Mouse (Mus musculus) kidney, embryonic 15.5 days (tissue): ENCODE data around the gene Ptgfr. TPM values are rescaled to one million over a fixed set of nuclear protein-coding genes. Genes with fewer than 3 reads are reported as not detected.

ENCODE experiments used
- ATAC-seq: fragments of 200-750 bp; cut with Nextera tagmentation; replicated peaks from 2 replicates; pipeline ENCODE4 v1.8.0; 2017; ENCODE audit warnings: moderate TSS enrichment; ENCODE audit not compliant: low FRiP score
- H3K27ac ChIP-seq: fragments of 300-500 bp; sonication (generic); 2 replicates; pipeline ENCODE4 v1.5.1; 2015; ENCODE audit warnings: mild to moderate bottlenecking, inconsistent platforms
- H3K27me3 ChIP-seq: fragments of 300-500 bp; sonication (generic); 2 replicates; pipeline ENCODE4 v1.6.1; 2015; ENCODE audit warnings: inconsistent platforms
- H3K36me3 ChIP-seq: fragments of 300-500 bp; sonication (generic); 2 replicates; pipeline ENCODE4 v1.6.1; 2015; ENCODE audit warnings: inconsistent platforms
- H3K4me1 ChIP-seq: fragments of 300-500 bp; sonication (generic); 2 replicates; pipeline ENCODE4 v1.6.1; 2015; ENCODE audit warnings: inconsistent platforms
- H3K4me2 ChIP-seq: fragments of 300-500 bp; sonication (generic); 2 replicates; pipeline ENCODE4 v1.6.1; 2015; ENCODE audit warnings: moderate library complexity, mild to moderate bottlenecking, inconsistent platforms
- H3K4me3 ChIP-seq: fragments of 300-500 bp; sonication (generic); replicated peaks from 2 replicates; pipeline ENCODE4 v1.5.1; 2015; ENCODE audit warnings: mild to moderate bottlenecking, inconsistent platforms
- H3K9ac ChIP-seq: fragments of 300-500 bp; sonication (generic); 2 replicates; pipeline ENCODE4 v1.6.1; 2015; ENCODE audit warnings: mild to moderate bottlenecking, inconsistent platforms
- H3K9me3 ChIP-seq: fragments of 300-500 bp; sonication (generic); replicated peaks from 2 replicates; pipeline ENCODE4 v1.6.1; 2016; ENCODE audit warnings: inconsistent platforms
- WGBS: fragments of 180-500 bp; shearing (Covaris S2); methylation state at CpG from one replicate; pipeline ENCODE4 v1.1.7; 2015; ENCODE audit warnings: mixed read lengths; 5-methylcytosine and 5-hydroxymethylcytosine counted together
- polyA plus RNA-seq: library from polyadenylated mRNA; unstranded; fragments of >200 nt; fragmentation: Nextera tagmentation; extraction: Ambion mirVana; gene quantifications from 2 replicates; pipeline ENCODE4 v1.2.1, GENCODE M21; 2015

Ptgfr gene
- polyA plus RNA-seq, 1 experiment from 2014 or later = 4.3 TPM

DNA sequence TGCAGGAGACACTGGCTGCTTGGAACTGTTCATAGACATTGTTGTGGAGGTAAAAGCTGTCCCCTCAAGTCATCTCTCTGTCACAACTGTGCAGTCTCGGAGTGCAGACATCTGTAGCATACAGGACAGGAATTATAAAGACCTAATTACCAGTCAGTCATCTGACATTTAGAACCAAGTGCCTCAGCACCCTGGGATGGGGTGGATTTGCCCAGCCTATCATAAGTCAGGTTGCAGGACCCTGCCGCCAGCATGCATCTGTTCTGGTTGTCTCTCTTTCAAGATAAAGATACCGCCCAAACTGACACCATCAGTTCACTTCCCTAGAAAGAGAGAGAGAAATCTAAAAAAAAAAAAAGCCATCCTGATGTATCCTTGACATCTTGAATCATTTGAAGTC, 1.6 kb downstream of the Ptgfr start:
- no peak for ATAC-seq
- Histone ChIP-seq H3K4me3 (no peak overlapping the region), H3K36me3 (no peaks in the 10 kb centered on the region), H3K9me3 (no peaks in the 10 kb centered on the region), H3K27ac (no peak overlapping the region), H3K4me2 (no peak overlapping the region), H3K27me3 (no peaks in the 10 kb centered on the region), H3K4me1 (peaks cover 27% of the 10 kb centered on the region), H3K9ac (no peak overlapping the region)
- 72% methylated on average over 3 of the region's 3 CpGs for WGBS

DNA sequence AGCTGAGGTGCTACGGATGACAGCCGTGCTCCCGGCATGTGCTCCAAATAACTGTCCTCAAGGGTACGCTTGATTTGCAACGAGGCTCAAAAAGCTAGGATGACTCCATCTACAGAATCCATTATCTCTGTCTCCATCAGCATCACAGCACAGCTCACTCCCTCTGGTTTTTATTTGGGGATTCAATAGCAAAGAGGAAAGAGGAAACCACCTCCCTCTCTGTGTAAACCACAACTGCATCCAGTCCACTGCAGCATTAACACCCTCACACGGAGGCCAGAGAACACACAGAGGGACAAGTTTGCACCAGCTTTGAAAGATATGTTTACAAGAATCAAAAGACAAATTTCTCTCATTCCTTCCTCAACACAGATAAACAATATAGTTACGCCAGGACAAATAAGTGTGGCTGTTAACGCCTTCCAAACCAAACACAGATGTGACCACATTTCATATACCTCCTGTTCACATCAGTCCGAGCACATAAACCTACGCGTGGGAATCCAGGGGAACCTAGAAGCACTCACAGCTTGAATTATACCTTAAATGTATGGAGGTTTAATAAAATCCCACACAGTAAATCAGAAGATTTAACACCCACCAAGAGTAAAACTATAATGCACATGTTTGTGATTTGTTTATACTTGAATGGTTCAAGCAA, 9.3 kb downstream of the Ptgfr start:
- Histone ChIP-seq H3K27ac (no peak overlapping the region), H3K9ac (no peak overlapping the region), H3K9me3 (no peaks in the 10 kb centered on the region), H3K4me3 (no peak overlapping the region), H3K4me1 (no peaks in the 10 kb centered on the region), H3K4me2 (no peak overlapping the region), H3K27me3 (no peaks in the 10 kb centered on the region), H3K36me3 (no peaks in the 10 kb centered on the region)
- ATAC-seq = 0 out of 2 replicates have a peak, but pooled peaks have one; percentile 12
- 57% methylated on average over 11 of the region's 11 CpGs for WGBS

DNA sequence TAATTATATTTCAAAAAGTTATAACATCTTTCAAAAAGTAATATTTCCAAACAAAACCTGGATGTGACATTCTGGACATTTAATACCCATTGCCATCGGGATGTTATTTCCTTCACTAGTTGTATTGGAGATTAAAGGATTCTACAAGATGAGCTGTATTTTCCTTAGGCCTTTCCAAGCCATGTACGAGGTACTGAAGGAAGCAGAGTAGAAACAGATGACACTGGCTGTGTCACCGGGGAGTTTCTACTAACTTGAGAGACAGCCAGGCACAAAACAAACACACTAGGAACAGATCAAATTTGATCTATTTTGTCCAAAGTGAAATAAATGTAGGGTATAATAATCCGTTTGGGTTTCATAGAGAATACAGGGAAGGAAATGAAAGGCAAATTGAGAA, 17.6 kb downstream of the Ptgfr start:
- H3K27ac ChIP-seq = no peak overlapping the region
- no peak for ATAC-seq
- H3K9ac ChIP-seq = no peak overlapping the region
- H3K4me2 ChIP-seq = no peak overlapping the region
- no peak overlapping the region for H3K4me3 ChIP-seq
- no peaks in the 10 kb centered on the region for H3K36me3 ChIP-seq
- H3K27me3 ChIP-seq = no peaks in the 10 kb centered on the region
- H3K4me1 ChIP-seq = no peaks in the 10 kb centered on the region
- no peaks in the 10 kb centered on the region for H3K9me3 ChIP-seq
- 85% methylated on average over 4 of the region's 4 CpGs for WGBS

DNA sequence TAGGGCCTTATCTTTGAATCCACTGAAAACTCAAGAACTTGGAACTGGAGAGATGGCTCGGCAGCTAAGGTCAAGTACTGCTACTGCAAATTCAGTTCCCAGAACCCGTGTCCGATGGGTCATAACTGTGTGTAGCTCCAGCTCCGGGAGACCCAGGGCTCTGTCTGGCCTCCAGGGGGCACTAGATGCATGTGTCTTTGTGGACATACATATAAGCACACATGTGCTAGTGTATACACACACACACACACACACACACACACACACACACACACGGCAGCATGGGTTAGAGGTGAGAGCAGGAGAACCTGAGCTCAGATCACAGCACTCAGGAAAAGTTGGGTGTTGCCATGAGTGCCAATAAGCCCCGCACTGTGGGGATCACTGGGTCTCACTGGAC, 19.2 kb downstream of the Ptgfr start:
- Histone ChIP-seq H3K9me3 (no peaks in the 10 kb centered on the region), H3K4me2 (no peak overlapping the region), H3K4me1 (no peaks in the 10 kb centered on the region), H3K27me3 (no peaks in the 10 kb centered on the region), H3K4me3 (no peak overlapping the region), H3K9ac (no peak overlapping the region), H3K36me3 (no peaks in the 10 kb centered on the region), H3K27ac (no peak overlapping the region)
- 77% methylated on average over 6 of the region's 6 CpGs for WGBS
- ATAC-seq = no peak

DNA sequence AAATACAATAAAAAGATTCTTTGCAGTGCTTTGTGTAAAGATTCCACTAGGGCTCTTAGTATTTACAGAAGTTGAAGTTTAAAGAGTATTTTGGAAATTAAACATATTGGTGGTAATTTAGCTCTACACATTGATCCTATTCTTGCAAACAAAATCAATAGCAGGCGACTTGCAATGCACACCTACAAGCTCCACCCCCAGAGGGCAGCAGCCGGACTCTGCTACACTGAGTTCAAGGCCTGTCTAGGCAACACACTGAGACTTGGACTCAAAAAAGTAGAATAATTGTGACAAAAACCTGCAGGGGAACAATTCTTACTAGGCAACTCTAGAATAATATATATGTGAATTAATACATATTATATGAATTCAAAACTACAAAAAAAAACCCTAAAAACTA, 28.8 kb downstream of the Ptgfr start:
- Histone ChIP-seq H3K27ac (no peak overlapping the region), H3K4me3 (no peak overlapping the region), H3K9me3 (no peaks in the 10 kb centered on the region), H3K4me2 (no peak overlapping the region), H3K36me3 (no peaks in the 10 kb centered on the region), H3K4me1 (no peaks in the 10 kb centered on the region), H3K9ac (no peak overlapping the region), H3K27me3 (no peaks in the 10 kb centered on the region)
- WGBS = 83% methylated on average over 2 of the region's 2 CpGs
- ATAC-seq = no peak

DNA sequence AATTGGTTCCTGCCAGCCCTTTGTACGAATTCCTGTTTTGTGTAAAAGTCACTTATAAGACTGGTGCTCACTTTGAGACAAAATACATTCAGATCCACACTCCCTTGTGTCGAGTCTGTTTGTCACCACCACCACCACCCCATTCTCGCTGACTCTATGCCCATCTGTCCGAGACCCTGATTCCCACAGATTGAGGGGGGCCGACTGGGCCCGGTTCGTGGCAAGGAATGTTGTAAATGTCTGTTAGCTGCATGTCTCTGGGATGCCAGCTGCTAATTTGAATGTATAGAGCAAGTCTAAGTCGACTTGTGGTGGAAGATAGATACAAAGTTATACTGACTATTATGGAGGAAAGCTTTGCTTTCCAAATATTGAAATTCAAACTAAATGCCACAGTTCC, 48.8 kb downstream of the Ptgfr start:
- H3K9me3 ChIP-seq = no peaks in the 10 kb centered on the region
- no peak overlapping the region for H3K9ac ChIP-seq
- H3K36me3 ChIP-seq = no peaks in the 10 kb centered on the region
- no peaks in the 10 kb centered on the region for H3K4me1 ChIP-seq
- H3K27ac ChIP-seq = no peak overlapping the region
- H3K27me3 ChIP-seq = no peaks in the 10 kb centered on the region
- no peak for ATAC-seq
- WGBS = 84% methylated on average over 8 of the region's 8 CpGs
- H3K4me2 ChIP-seq = no peak overlapping the region
- H3K4me3 ChIP-seq = no peak overlapping the region

DNA sequence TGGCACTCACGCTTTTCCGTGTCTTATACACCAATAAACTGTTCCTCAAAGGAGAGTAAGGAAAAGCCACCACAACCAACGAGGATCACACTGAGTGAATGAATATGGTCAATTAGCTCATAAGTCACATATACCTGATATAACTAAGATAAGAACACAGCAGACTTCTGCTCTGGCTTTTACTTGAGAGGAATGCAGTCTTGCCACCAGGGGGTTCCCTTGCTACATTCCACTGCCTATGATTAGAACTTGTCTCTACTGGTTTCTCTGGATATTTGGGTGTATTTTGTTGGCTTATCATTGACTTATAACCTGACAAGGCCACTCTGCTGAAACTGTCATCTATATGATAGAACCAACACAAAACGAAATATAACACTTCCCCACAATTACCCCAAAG, 62.3 kb downstream of the Ptgfr start:
- Histone ChIP-seq H3K4me2 (no peak overlapping the region), H3K36me3 (no peaks in the 10 kb centered on the region), H3K4me3 (no peak overlapping the region), H3K9ac (no peak overlapping the region), H3K27ac (no peak overlapping the region), H3K9me3 (no peaks in the 10 kb centered on the region), H3K27me3 (no peaks in the 10 kb centered on the region), H3K4me1 (no peaks in the 10 kb centered on the region)
- ATAC-seq = 0 out of 2 replicates have a peak, but pooled peaks have one; percentile 52
- WGBS = 66% methylated on average over 4 of the region's 4 CpGs

DNA sequence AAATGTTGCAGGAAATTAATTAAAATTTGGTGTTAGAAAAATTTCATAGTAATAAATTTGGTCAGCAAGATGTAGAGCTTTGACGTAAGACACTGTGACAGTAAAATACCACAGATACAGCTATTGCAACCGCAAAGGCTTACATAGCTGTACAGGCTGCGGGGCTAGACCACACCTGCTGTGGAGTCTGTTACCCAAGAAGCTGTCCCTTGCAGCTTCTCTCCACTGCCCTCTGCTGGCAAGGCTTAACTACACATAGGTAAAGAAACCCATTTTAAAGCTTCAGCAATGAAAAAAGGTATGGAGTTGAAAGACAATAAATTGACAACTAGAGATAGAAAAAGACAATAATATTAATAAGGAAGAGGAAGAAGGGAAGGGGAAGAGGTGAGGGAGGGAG, 66.4 kb downstream of the Ptgfr start:
- Histone ChIP-seq H3K4me3 (no peak overlapping the region), H3K27me3 (no peaks in the 10 kb centered on the region), H3K4me2 (no peak overlapping the region), H3K4me1 (no peaks in the 10 kb centered on the region), H3K36me3 (no peaks in the 10 kb centered on the region), H3K27ac (no peak overlapping the region), H3K9me3 (no peaks in the 10 kb centered on the region), H3K9ac (no peak overlapping the region)
- ATAC-seq = no peak; the same call in 1 of the 2 replicates
- WGBS = 63% methylated on average over 3 of the region's 3 CpGs

DNA sequence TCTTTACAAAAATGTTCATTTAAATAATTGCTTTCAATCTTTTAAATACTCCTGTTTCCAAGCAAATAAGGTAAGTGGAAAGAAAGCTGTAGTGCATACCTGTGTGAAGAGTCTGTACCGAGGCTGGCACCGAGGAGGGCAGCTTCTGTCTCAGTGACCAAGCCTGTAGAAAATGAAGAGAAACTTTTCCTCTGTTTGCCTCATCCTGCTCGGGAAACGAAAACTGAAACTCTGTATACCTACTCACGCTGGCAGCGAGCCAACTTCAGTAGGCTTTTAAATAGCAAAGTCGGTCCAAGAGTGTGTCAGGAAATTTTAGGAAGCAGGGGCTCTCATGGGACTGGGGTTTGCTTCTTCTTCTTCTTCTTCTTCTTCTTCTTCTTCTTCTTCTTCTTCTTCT, 87.7 kb downstream of the Ptgfr start, which contains the start of gene Ifi44:
Gene Ifi44 (minus strand): TSS at position 224 of the 400 bp plus-strand sequence.
- Histone ChIP-seq H3K9ac (no peak within 1 kb of the TSS), H3K36me3 (no peaks in the 10 kb centered on the region), H3K4me1 (no peaks in the 10 kb centered on the region), H3K27ac (no peak within 1 kb of the TSS), H3K27me3 (no peaks in the 10 kb centered on the region), H3K9me3 (no peaks in the 10 kb centered on the region), H3K4me3 (no peak within 1 kb of the TSS), H3K4me2 (no peak within 1 kb of the TSS)
- no peak for ATAC-seq
- WGBS = 53% methylated on average over 7 of the region's 7 CpGs

DNA sequence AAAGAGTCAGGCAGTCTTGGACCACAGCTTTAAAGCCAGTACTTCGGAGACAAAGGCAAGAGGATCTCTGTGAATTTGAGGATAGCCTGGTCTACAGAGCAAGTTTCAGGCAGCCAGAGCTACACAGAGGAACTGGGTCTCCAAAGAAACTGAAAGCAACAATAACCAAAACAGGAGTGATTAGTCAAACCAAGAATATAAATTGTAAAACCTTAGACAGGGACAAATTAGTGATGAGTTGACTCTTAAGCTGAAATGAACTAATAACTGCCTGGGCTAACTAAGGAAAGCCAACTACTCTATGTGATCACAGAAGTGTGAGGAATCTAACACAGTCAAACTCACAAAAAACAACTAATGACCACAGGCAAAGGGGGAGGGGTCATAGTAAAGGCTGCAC, 88.9 kb downstream of the Ptgfr start:
- H3K9me3 ChIP-seq = no peaks in the 10 kb centered on the region
- H3K4me2 ChIP-seq = no peak overlapping the region
- no peak overlapping the region for H3K9ac ChIP-seq
- H3K27ac ChIP-seq = no peak overlapping the region
- WGBS = 91% methylated on average over 1 of the region's 1 CpGs
- H3K4me3 ChIP-seq = no peak overlapping the region
- no peaks in the 10 kb centered on the region for H3K27me3 ChIP-seq
- no peaks in the 10 kb centered on the region for H3K4me1 ChIP-seq
- no peaks in the 10 kb centered on the region for H3K36me3 ChIP-seq
- ATAC-seq = no peak

Other genes starting within 250 kb of the Ptgfr start
- gene Ifi44, start 87.7 kb downstream of the Ptgfr start, polyA plus RNA-seq = 2.3 and 2.4 TPM in 2 replicates
- gene Ifi44l, start 74.7 kb downstream of the Ptgfr start, polyA plus RNA-seq = 0.12 TPM in 1 of 2 replicates, not detected in the other